ENCODE assay signal across 29 mouse cellular contexts in genomic region chr17:44727675-44728074, GRCm38 (mm10). TPM values are rescaled to one million over a fixed set of nuclear protein-coding genes. Genes with fewer than 3 reads are reported as not detected.
DNase-seq lines count a peak whose midpoint lies in the region; ATAC-seq lines count a peak whose summit lies in the region.
"Had no signal": no experiment of that assay in that cellular context is flagged by ENCODE, and none has a peak within 500 bp of the region (broad histone marks: within the 10 kb centered on the region; RNA-seq: fewer than 3 reads in every experiment).

No protein-coding gene starts in this region.

- peak; percentile 49 for ATAC-seq in CD4-positive, CD25-positive, alpha-beta regulatory T cell, adult 4 months
- ATAC-seq in midbrain, embryonic 11.5 days (ENCODE audit: low FRiP score): no peak
- ATAC-seq: forebrain, embryonic 15.5 days had no signal

- H3K4me1 ChIP-seq in limb, embryonic 10.5 days: peaks cover 16% of the 10 kb centered on the region
- no peaks in the 10 kb centered on the region for H3K4me1 ChIP-seq in midbrain, embryonic 11.5 days (ENCODE audit: control insufficient read depth, insufficient read depth, low read length)
- H3K4me1 ChIP-seq: forebrain, embryonic 10.5 days; forebrain, embryonic 15.5 days; heart, embryonic 12.5 days; kidney, embryonic 15.5 days had no signal

- intact Hi-C loops in heart, postnatal 14 days (cut with DNase I): no loop called here

- no peak overlapping the region for H3K9ac ChIP-seq in midbrain, embryonic 11.5 days (ENCODE audit: low read length)
- H3K9ac ChIP-seq: embryonic facial prominence, embryonic 12.5 days; forebrain, embryonic 15.5 days; heart, embryonic 12.5 days; hindbrain, embryonic 14.5 days; kidney, embryonic 15.5 days; limb, embryonic 13.5 days had no signal

- no peaks in the 10 kb centered on the region for H3K36me3 ChIP-seq in limb, embryonic 10.5 days
- no peaks in the 10 kb centered on the region for H3K36me3 ChIP-seq in midbrain, embryonic 11.5 days (ENCODE audit: control insufficient read depth, insufficient read depth, low read length)
- H3K36me3 ChIP-seq: forebrain, embryonic 10.5 days; forebrain, embryonic 15.5 days; heart, embryonic 12.5 days; kidney, embryonic 15.5 days; limb, embryonic 13.5 days had no signal

- H3K27ac ChIP-seq in limb, embryonic 10.5 days: no peak overlapping the region
- no peak overlapping the region for H3K27ac ChIP-seq in midbrain, embryonic 11.5 days (ENCODE audit: low read depth, low read length)
- H3K27ac ChIP-seq: embryonic facial prominence, embryonic 12.5 days; forebrain, embryonic 10.5 days; forebrain, embryonic 15.5 days; hindbrain, embryonic 14.5 days; kidney, embryonic 15.5 days; left cerebral cortex, adult 2 months; limb, embryonic 13.5 days had no signal

- peak; percentile 33 for DNase-seq in heart, adult 11 months
- DNase-seq in heart, adult 9 months (ENCODE audit: low spot score in 2 of 2): no peak
- DNase-seq in limb, embryonic 10.5 days (ENCODE audit: low spot score): peak; percentile 2
- no peak for DNase-seq in midbrain, embryonic 11.5 days (ENCODE audit: low spot score, missing footprints)
- no peak for DNase-seq in left cerebral cortex, adult 11 months (ENCODE audit: low spot score)
- DNase-seq in heart, postnatal 14 days: no peak
- DNase-seq: adrenal gland, postnatal 10 days; cerebellum, adult 11-12 months; cerebellum, adult 9-11 months; embryo, embryonic 11 days; gastrocnemius, postnatal 25 days; heart, adult 18-20 months; kidney, adult 18-20 months; kidney, postnatal 4 days; lung, postnatal 36 days; midbrain, embryonic 14.5 days; right cerebral cortex, adult 18-20 months; right cerebral cortex, postnatal 4 days had no signal

- no peak overlapping the region for H3K4me3 ChIP-seq in limb, embryonic 10.5 days
- H3K4me3 ChIP-seq in midbrain, embryonic 11.5 days (ENCODE audit: low read depth, low read length): no peak overlapping the region
- H3K4me3 ChIP-seq: embryonic facial prominence, embryonic 12.5 days; forebrain, embryonic 10.5 days; forebrain, embryonic 15.5 days; heart, embryonic 12.5 days; kidney, embryonic 15.5 days; left cerebral cortex, adult 2 months; limb, embryonic 13.5 days; megakaryocyte, embryonic 14.5 days had no signal

- H3K4me2 ChIP-seq in midbrain, embryonic 11.5 days: no peak overlapping the region
- H3K4me2 ChIP-seq: embryonic facial prominence, embryonic 12.5 days; forebrain, embryonic 15.5 days; heart, embryonic 12.5 days; hindbrain, embryonic 14.5 days; kidney, embryonic 15.5 days; limb, embryonic 13.5 days; liver, embryonic 11.5 days had no signal

- no peaks in the 10 kb centered on the region for H3K9me3 ChIP-seq in limb, embryonic 10.5 days (replicated peaks)
- no peaks in the 10 kb centered on the region for H3K9me3 ChIP-seq in midbrain, embryonic 11.5 days (ENCODE audit: control insufficient read depth, low read length)
- H3K9me3 ChIP-seq: embryonic facial prominence, embryonic 12.5 days; forebrain, embryonic 10.5 days; forebrain, embryonic 15.5 days; heart, embryonic 12.5 days; kidney, embryonic 15.5 days; limb, embryonic 13.5 days; megakaryocyte, embryonic 14.5 days had no signal

- peaks cover 48% of the 10 kb centered on the region for H3K27me3 ChIP-seq in limb, embryonic 10.5 days (ENCODE audit: low read depth, poor library complexity, severe bottlenecking)
- peaks cover 9% of the 10 kb centered on the region; the same call in 1 of the 2 replicates for H3K27me3 ChIP-seq in midbrain, embryonic 11.5 days (ENCODE audit: control insufficient read depth, insufficient read depth, low read length)
- H3K27me3 ChIP-seq: embryonic facial prominence, embryonic 12.5 days had no signal

RNA-seq across cellular contexts. Expression of gene Supt3, which starts 49.3 kb away (rescaled TPM):
- 10 to 100 TPM; 18.0 to 22.0 TPM for polyA plus RNA-seq in CD4-positive, CD25-positive, alpha-beta regulatory T cell, adult 4 months (2017; shearing (Covaris generic))
- polyA plus RNA-seq in limb, embryonic 10.5 days (2016; fragmentation: Nextera tagmentation; extraction: Ambion mirVana): 21.6 and 24.9 TPM in 2 replicates
- 27.0 and 33.6 TPM in 2 replicates for polyA plus RNA-seq in midbrain, embryonic 11.5 days (2014; fragmentation: Nextera tagmentation; extraction: Ambion mirVana)
- total RNA-seq in heart, postnatal 14 days (2021): 10 to 100 TPM; 10.7 to 11.1 TPM

Comparison
In these comparisons a context has a peak if more than half of its experiments do, and no peak if none do; other contexts are left out.
1. DNase-seq: peak in heart, adult 11 months (single experiment) and limb, embryonic 10.5 days (single experiment); none in heart, adult 9 months (0 of 2), midbrain, embryonic 11.5 days (single experiment), left cerebral cortex, adult 11 months (single experiment) and heart, postnatal 14 days (0 of 2).